Mouse (Mus musculus) cerebellum, adult 11 months (tissue): ENCODE data around the gene Car5b.

Experiments
- DNase-seq: peaks from one replicate; pipeline ENCODE4 v3.0.0; 2022

Gene Car5b

DNA sequence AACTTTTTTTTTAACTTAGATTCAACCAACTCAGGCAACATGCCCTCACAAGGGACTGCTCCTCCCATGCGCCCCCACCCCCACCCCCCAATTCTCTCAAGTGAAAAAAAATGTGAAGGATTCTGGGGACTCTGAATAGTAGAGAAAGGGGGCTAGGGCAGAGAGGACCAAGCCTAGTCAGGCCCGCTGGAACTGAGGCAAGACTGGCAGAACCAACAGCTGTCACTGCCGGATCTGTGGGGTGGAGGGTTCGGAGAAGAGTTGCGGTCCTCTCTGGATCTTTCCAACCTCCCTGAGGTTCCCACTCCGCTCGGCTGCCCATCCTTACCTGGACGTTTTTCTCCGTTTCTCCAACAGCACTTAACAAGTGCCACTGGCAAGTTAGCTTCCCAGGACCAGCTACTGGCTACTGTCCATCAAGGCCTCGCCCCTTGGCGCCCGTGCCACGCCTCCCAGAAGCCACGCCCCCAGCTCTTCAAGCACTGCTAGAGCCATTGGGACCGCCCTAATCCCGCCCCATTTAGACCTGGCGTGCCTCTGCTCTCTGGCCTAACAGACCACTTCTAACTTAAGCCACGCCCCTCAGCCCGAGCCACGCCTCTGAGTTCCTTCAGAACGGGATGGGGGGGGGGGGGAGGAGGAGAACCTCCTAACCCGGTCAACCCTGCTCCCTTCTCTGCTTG lies at the start of gene Car5b:
Gene Car5b (minus strand): TSS at position 391 of the 683 bp plus-strand sequence.
- peak; percentile 24 for DNase-seq

GRCm38 (mm10) chrX:164076040-164076775 lies 48.4 kb upstream of the Car5b start, which contains the start of gene Siah1b:
Siah1b (minus strand) TSS chrX:164076493.
- peak; percentile 91 for DNase-seq

- no peak for DNase-seq
Observed at GRCm38 (mm10) chrX:164068968-164069367, 41.2 kb upstream of the Car5b start.

- peak; percentile 32 for DNase-seq
Observed at GRCm38 (mm10) chrX:164066185-164066584, 38.4 kb upstream of the Car5b start.

- no peak for DNase-seq
Observed at GRCm38 (mm10) chrX:164059070-164059469, 31.3 kb upstream of the Car5b start.

GRCm38 (mm10) chrX:164058523-164058922 lies 30.7 kb upstream of the Car5b start:
- no peak for DNase-seq

DNA sequence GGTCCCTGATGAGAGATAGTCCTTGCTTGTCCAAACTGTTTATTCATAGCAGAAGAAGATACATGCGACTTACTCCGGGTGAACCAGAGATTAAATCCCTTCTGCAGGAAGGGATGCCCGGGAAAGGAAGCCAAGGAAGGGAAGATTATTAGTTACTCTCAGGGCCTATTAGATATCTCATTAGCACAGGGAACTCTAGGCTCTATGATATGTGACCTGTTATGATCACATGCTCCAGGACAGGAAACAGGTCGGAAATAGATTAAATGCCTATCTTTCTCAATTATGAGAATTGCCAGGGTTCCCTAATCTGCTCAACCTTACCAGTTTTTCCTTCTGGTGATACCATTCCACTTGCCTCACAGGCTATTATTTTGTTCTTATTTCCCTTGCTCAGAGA lies 27.9 kb upstream of the Car5b start:
- DNase-seq, result no peak

GRCm38 (mm10) chrX:164046736-164047135 lies 18.9 kb upstream of the Car5b start:
- DNase-seq, result no peak

DNA sequence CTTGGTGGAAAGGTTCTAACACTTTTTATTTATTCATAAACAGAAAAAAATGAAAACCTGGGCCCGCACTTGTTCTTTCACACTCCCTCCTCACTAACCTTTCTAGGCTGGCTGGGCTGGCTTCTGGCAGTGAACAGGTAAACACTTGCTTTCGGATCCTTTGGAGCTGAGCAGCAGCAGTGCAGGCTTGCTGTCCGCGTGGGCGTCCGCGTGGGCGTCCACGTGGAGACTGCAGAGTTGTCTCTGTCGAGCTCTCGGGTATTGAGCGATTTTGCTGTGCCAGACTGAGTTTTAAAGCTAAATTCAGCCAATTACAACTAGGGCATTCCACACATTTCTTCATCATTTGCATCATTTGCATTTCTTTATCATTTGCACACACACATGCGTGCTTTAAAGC lies 14.3 kb upstream of the Car5b start:
- DNase-seq, result no peak

DNA sequence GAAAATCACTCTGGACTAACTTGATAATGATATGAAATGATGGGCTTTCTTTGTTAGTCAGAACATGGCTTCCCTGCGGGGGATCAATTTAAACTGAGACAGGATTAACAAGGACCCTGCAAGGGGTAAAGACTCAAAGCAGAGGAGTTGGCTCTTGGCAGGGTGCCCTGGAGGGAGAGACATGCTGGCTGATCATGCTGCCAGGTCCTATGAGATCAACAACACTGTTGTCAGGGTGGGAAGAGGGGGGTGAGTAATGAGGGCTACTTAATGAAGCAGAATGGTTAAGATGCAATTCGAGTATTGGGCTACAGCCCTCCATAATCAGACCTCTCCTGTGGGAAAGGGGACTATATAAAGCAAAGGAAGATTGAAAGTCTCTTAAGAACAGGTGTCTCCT lies 11.1 kb upstream of the Car5b start:
- no peak for DNase-seq

- DNase-seq, result no peak
Observed at GRCm38 (mm10) chrX:164035931-164036330, 8.1 kb upstream of the Car5b start.

DNA sequence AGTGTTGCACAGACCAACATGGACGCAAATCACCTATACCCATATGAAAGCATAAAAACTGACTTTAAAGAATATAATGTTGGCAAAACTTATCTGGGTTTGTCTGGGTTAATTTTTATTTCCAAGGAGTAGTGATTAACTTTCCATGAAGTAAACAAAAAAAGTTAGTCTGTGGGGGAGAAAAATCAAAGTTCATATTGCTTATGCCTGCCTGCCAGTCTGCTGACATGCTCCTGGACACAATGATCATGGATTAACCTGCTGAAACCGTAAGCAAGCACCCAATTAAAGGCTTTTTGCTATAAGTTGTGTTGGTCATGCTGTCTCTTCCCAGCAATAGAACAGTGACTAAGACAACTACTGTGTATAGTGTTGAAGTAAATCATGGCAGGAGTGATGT lies 7.6 kb upstream of the Car5b start:
- DNase-seq, result no peak

DNA sequence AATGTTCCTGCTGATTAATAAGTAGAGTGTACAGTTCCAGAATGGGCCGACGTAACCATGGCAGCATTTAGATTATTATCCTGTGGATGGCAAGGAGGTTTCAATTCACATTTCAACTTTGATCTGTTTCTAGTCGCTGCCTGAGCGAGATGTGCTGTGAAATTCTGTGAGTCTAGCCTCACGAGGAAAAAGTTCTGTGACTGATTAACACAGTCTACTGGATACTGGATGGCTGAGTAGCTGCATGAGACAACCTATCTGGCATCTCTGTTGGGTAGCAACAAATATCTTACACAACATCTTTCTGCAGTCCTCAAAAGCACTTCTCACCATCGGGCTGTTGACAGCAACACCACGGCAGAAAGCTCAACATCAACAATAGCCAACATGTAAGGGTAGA lies 4.7 kb upstream of the Car5b start:
- no peak for DNase-seq

DNA sequence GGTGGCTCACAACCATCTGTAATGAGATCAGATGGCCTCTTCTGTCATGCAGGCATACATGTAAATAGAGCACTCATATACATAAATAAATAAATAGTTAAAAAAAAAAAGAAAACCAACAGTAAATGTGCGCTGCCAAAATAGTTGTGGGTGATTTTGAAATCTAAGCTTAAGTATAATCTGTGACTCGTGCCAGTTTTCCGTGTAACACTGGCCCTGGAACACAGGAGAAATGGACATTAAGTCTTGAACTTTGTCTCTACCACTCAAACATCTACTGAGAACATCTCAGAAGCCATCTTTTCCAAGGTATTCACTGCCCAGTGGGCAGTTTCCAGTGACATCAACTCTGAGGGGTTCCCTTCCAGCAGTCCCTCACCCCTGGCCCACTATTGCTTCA lies 12.2 kb downstream of the Car5b start:
- no peak for DNase-seq

DNA sequence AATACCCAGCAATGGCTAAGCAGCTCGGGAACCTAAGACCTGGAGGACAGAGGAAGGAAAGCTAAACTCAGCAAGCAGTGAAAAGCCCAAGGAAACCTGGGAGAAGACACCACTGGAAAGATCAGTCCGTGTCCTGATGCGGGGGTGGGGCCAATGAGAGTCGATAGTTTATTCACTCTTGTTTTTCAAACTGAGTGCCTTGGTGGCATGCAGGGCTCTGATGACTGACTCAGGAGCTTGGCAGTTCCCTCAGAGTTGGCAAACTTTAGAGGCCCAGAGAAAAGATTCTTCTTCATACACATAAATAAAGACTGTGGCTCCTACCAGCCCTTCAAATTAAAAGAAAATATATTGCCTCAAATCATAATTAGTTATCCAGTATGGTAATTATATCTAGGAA lies 12.8 kb downstream of the Car5b start:
- DNase-seq, result no peak

GRCm38 (mm10) chrX:164013318-164013717 lies 14.5 kb downstream of the Car5b start:
- no peak for DNase-seq

DNA sequence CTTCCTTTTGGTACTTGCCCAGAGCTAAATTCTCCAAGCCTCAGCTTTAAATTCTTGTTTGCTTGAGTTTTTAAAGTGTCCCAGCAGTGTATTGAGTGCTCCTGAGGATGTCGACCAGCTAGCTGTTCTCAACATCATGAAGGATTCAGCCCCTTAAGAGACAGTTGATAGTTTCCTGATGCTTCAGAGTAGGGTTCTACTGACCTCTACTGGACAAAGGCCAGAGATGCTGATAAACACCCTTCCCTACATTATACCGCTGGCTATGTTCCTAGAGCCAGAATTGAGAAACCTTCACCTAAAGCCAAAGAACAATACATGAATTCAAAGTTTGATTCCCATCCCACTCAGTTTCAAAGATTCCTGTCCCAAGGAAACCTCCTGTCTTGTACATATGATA lies 23.0 kb downstream of the Car5b start:
- no peak for DNase-seq

GRCm38 (mm10) chrX:163999848-164000247 lies 27.9 kb downstream of the Car5b start:
- DNase-seq, result no peak

GRCm38 (mm10) chrX:163996754-163997153 lies 31.0 kb downstream of the Car5b start:
- no peak for DNase-seq

GRCm38 (mm10) chrX:163987718-163988374 lies 40.0 kb downstream of the Car5b start:
- DNase-seq, result no peak

- no peak for DNase-seq
Observed at GRCm38 (mm10) chrX:163982129-163982528, 45.7 kb downstream of the Car5b start.

DNA sequence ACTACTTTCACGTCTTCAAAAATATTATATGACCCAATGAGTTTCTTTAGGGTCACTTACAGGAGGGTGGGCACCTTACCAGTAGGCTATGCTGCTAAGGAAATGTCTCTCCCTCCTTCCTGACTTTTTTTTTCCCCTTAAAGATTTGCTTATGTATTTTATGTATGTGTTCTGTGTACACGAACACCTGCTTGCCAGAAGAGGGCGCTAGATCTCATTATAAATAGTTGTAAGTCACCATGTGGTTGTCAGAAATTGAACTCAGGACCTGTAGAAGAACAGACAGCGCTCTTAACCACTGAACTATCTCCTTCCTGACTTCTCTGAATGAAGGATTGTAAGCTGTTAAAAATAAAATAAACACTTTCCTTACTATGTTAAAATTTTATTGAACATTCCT lies 46.3 kb downstream of the Car5b start:
- DNase-seq, result no peak

DNA sequence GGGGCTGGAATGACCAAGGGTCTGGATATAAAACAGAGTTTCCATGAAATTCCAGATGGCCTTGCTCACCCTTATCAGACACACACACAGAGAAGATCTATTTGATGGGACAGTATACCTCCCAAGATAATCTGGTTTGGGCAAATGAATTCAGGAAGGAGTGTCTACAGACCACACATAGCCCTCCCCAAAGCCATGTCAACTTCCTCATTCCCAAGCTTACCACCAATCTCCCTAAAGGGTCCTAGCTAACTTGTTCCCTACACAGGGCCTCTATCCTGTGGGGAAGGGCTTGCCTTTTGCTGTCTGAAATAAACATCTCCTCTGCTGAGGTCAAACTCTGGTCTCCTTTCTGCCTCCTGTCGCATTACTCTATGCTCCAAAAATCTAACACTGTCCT lies 46.7 kb downstream of the Car5b start:
- no peak for DNase-seq

DNA sequence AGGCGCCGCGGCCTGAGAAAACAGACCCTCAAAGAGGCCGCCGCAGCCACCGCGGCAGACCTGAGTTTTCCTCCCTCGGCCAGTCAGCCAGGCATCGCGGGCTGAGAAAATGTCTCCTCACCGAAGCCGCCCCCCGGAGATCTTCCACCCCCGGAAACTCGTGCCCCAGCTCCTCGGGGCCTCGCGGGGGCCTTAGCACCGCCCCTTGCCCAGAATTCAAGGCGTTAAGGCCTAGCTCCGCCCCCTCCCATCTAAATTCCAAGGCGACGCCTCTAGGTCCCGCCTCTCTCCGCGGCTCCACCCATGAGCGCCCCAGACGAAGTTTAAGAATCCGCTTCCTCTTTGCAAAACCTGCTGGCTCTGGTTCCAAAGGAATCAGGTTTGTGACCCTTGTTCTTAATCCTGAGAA lies 69.3 kb downstream of the Car5b start, which contains the start of gene Zrsr2:
Gene Zrsr2 (minus strand): TSS at position 195 of the 409 bp plus-strand sequence.
- DNase-seq, result peak; percentile 67
